ENCODE assay signal across 8 mouse cellular contexts in the genomic region with DNA sequence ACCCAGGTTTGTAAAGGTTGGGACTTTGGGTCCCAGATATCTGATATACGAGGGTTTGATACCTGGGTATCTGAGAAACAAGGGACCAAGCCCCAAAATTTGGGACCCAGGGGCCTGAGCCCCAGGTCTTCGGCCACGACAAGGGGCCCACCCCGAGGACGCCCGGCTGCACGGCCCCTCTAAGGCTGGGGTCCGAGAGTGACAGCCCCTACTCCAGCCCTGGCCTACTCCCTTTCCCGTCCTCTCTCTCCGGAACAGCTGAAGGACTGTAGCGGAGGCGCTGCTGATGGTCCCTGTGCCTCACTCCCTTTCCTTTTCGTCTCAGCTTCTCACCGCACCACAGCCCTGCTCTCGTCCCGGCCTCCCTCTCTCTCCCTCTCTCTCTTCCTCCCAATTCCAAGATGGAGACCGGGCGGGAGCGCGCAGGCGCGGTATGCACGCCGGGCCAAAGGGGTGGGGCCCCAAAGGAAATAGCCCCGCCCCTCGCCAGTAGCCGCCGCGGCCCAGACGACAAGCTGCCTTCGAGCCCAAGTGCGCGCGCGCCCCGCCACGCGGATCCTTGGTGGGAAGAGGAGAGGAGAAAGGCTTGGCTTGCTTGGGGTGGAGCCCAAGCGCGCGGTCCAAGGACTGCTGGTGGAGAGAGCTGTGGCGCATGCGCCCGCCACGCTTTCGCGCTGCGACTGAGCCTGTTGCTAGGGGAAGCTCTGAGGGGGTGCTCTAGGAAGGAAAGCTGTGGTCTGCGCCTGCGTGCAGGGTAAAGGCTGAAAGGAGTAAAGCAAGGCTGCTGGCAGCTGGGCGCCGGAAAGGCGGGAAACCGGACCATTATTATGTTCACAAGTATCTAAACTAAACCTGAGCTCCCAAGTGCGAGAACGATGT. TPM values are rescaled to one million over a fixed set of nuclear protein-coding genes. Genes with fewer than 3 reads are reported as not detected.
DNase-seq lines count a peak whose midpoint lies in the region; ATAC-seq and TF ChIP-seq lines count a peak whose summit lies in the region.

A gene (minus strand): TSS at position 418 of the 879 bp plus-strand sequence.

- CTCF ChIA-PET in Patski (lab: Charles Lee): interaction anchor here (0.9 to 1.5 kb wide), 2 partner anchors 10 to 18 kb away, joined by 3 read pairs; no protein-coding TSS in a partner anchor

- H3K4me1 ChIP-seq in hindbrain, embryonic 14.5 days (replicated peaks; ENCODE audit: control insufficient read depth, insufficient read depth, low read length): peaks cover 24% of the 10 kb centered on the region

- in situ Hi-C loops in Patski (cut with MboI; ENCODE audit: low pct_unique_long_range_greater_than_20kb): no loop called here

- POLR2A ChIA-PET in Patski (lab: Charles Lee): interaction anchor here (0.8 to 2.3 kb wide), 5 partner anchors 11 to 336 kb away, joined by 4 to 8 read pairs (median 5); a partner anchor contains a TSS

- TF ChIP-seq CTCF in Patski (IDR thresholded peaks at IDR 0.05): no peak

- H3K9me3 ChIP-seq in hindbrain, embryonic 14.5 days (ENCODE audit: control insufficient read depth, low read length): no peaks in the 10 kb centered on the region

- ATAC-seq in Patski: peak; percentile 93
- ATAC-seq in hindbrain, embryonic 14.5 days (ENCODE audit: low FRiP score): peak; percentile 98

- peaks cover 6% of the 10 kb centered on the region for H3K36me3 ChIP-seq in hindbrain, embryonic 14.5 days (replicated peaks; ENCODE audit: control insufficient read depth, insufficient read depth)

- peak; percentile 84 for DNase-seq in Patski (ENCODE audit: low read depth, low spot score)
- DNase-seq in cerebellum, postnatal 14 days: peak; percentile 98 to 99
- DNase-seq in frontal cortex, postnatal 25 days (ENCODE audit: low spot score in 2 of 2): peak; percentile 91 to 98
- peak; percentile 98 for DNase-seq in hindbrain, embryonic 14.5 days (ENCODE audit: low spot score)
- peak; percentile 98 to 99 for DNase-seq in layer of hippocampus, postnatal 36 days
- peak; percentile 98 for DNase-seq in lung, postnatal 36 days
- peak; percentile 99 for DNase-seq in retina, postnatal 1 day
- peak; percentile 94 to 98 for DNase-seq in urinary bladder, adult 18-20 months (ENCODE audit: low spot score in 2 of 2)

- under 1% methylated on average over 56 of the region's 56 CpGs for WGBS in hindbrain, embryonic 14.5 days

- peak within 1 kb of the TSS; percentile 75 for H3K4me3 ChIP-seq in hindbrain, embryonic 14.5 days (replicated peaks; ENCODE audit: low read length)

- peak within 1 kb of the TSS; percentile 87 for H3K9ac ChIP-seq in hindbrain, embryonic 14.5 days

- peak within 1 kb of the TSS; percentile 91 for H3K27ac ChIP-seq in hindbrain, embryonic 14.5 days

- no peaks in the 10 kb centered on the region for H3K27me3 ChIP-seq in Patski
- H3K27me3 ChIP-seq in hindbrain, embryonic 14.5 days (ENCODE audit: control insufficient read depth, insufficient read depth, low read length): no peaks in the 10 kb centered on the region

- peak within 1 kb of the TSS; percentile 94 for H3K4me2 ChIP-seq in hindbrain, embryonic 14.5 days (replicated peaks)

RNA-seq across cellular contexts. Expression of the gene that starts here (rescaled TPM):
- polyA plus RNA-seq in Patski (2021): 66.0 TPM
- polyA plus RNA-seq in hindbrain, embryonic 14.5 days (2014; fragmentation: Nextera tagmentation; extraction: Ambion mirVana): 36.4 and 37.2 TPM in 2 replicates
- total RNA-seq in layer of hippocampus, postnatal 36 days (2021): 100 to 1,000 TPM; 151 to 165 TPM

Comparison
In these comparisons a context has a peak if more than half of its experiments do, and no peak if none do; other contexts are left out.
1. Peak in every context shown above with its lines: DNase-seq, ATAC-seq, H3K4me3 ChIP-seq and H3K27ac ChIP-seq.